Mouse (Mus musculus): ENCODE measurements at regions not wholly inside any gene's neighbourhood (a gene's known extent, or its start where the extent isn't known, plus 50 kb on each side); places are given as distances from the start of the nearest gene placed in this dataset.

GRCm38 (mm10) chr4:95180446-95180845, 128.4 kb upstream of the Jun start:
- no peak for ATAC-seq (ENCODE audit: insufficient number of reproducible peaks, low FRiP score, low TSS enrichment)

DNA sequence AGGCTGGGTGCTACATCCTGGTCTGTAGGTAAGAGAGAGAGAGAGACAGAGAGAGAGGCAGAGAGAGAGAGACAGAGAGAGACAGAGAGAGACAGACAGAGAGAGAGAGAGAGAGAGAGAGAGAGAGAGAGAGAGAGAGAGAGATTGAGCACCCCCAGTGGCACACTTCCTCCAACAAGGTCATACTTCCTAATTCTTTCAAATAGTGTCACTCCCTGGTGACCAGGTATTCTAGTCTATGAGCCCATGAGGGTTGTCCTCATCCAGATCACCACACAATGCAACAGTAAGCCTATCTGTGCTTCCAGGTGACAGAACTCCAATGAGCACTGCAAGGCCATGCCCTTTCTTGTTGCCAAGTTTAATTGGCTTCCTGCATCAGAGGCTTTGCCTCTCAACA, 129.0 kb upstream of the Jun start:
- ATAC-seq (ENCODE audit: insufficient number of reproducible peaks, low FRiP score, low TSS enrichment) = no peak

DNA sequence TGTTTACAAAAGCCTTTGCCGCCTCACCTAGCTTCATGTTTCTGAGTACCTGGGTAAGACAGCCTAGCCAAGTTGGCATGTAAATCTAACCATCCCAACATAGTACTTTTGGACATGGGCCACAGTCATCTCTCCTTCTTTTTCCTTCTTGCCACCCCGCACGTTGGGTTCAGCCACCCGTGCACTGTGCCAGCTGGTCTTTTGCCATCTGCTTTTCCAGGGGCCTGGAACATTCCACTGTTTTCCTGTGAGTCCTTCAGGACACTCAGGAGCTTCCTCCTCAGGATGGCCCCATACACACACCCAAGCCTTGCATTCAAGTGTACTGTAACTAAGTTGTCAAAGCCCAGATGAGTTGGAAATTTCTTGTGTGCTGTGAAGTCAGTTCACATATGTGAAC, 132.2 kb upstream of the Jun start:
- ATAC-seq (ENCODE audit: insufficient number of reproducible peaks, low FRiP score, low TSS enrichment) = no peak

DNA sequence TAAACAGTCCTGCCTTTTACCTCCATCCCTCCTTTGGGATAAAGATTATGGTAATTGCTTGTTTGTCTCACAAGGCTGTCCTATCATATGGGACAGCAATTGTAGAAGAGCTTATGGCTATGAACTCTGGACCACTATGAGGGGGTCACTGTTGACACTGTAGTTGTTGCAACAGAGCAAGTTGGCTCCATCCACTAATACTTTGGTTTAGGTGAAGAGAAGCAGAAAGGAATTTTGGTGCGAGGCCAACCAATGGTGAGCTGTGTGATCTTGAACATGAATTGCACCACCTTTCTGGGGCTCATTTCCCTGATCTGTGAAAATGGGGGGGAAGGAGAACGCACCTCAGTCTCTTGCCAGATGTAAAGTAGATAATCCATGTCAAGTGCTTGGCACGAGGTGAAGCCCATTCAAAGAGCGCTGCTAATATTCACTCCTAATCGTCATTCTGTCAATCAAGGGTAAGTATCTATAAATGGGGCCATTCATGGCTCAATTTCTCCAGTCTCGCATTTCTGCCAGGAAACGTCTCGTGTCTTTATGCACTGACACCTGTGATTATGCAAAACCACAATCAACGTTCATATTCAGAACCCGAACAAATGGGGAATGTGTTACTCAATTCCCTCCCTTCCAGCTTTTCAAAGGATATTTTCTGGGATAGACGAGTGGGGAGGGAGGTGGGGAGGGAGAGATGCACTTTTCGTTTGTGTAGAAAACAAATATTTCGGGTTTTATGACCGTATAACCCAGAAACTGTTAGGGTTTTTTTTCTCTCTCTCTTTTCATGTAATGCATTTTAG, 133.3 kb upstream of the Jun start:
- no peak for ATAC-seq (ENCODE audit: insufficient number of reproducible peaks, low FRiP score, low TSS enrichment)

DNA sequence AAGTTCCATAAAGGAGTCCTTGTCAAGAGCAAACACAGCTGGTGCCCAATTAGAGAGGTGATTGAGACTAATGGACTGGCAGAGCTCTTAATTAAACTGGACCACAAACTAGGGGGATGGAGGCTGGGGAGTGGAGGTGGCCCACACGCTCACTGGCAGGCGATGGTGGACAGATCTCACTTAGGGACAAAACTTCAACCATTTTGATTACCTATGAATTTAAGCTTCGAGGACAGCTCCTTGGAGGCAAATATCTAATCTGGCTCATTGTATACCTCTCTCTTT, 133.8 kb upstream of the Jun start:
- no peak for ATAC-seq (ENCODE audit: insufficient number of reproducible peaks, low FRiP score, low TSS enrichment)

GRCm38 (mm10) chr4:95188107-95188506, 136.1 kb upstream of the Jun start:
- ATAC-seq (ENCODE audit: insufficient number of reproducible peaks, low FRiP score, low TSS enrichment) = no peak

DNA sequence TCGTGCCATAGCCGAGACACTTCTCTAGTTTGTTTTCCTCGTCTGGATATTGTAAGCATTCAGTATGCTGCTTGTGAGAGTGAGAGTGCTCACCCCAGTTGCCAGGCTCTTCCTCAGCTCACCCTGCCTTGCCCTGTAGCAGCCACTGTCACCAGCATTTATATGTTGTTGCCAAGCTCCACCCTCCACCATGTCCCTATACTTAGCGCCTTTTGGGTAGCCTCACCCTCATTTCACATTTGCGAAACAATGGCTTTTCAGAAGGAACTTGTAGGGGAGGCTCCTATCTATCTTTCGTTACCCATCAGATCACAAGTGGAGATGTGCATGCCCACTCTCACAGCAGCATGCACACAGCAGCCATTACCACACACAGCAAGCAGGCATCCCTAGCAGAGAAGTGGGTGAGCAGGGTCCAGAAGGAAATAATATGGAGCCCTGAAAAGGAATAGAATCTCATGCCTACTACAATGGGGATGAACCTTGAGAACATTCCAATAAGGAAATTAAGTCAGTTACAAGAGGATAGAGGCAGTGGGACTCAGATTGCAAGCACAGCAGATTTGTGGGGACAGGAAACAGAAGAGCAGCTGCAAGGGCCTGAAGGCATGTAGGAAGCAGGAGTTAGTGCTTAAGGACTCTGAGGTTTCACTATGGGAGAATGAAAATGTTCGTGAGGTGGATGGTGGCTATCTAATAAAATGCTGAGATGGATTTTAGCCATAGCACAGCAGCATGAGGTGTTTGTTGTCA, 139.8 kb upstream of the Jun start:
- no peak for ATAC-seq (ENCODE audit: insufficient number of reproducible peaks, low FRiP score, low TSS enrichment)

DNA sequence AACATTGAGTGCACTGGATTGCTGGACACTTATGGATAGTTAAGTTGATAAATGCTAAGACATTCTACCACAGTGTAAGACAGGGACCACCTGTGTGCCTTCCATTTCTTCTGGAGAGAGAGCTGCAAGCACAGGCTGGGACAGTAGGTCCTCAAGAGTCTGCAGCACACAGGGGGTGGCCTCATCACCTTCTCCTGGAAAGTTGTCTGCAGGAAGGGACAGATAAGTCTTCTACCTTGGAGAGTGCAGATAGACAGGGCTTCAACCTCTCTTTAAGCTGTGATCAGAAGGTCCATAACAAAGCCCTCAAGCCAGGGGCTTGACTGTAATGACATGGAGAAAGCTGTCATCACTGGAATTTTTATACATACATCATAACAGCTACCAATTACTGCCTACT, 140.5 kb upstream of the Jun start:
- no peak for ATAC-seq (ENCODE audit: insufficient number of reproducible peaks, low FRiP score, low TSS enrichment)

GRCm38 (mm10) chr4:95193028-95193427, 141.0 kb upstream of the Jun start:
- ATAC-seq (ENCODE audit: insufficient number of reproducible peaks, low FRiP score, low TSS enrichment) = no peak

DNA sequence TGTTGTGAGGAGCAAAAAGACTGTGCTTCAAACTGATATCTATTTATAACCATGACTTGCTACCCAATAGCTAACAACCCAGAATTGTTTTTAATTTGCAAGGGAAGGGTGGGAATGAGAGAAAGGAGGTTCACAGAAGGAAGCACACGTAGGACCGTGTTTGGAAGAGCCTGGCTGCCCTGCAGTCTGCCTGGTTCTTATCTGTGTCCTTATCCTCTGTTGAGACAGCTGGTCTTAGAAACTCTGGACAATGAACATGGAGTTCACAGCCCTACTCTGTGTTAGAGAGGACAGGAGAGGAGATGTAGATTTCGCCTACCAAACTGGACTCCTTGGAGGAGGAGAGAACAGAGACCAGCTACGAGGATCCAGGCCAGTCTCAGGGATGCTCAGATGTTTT, 141.5 kb upstream of the Jun start:
- no peak for ATAC-seq (ENCODE audit: insufficient number of reproducible peaks, low FRiP score, low TSS enrichment)

DNA sequence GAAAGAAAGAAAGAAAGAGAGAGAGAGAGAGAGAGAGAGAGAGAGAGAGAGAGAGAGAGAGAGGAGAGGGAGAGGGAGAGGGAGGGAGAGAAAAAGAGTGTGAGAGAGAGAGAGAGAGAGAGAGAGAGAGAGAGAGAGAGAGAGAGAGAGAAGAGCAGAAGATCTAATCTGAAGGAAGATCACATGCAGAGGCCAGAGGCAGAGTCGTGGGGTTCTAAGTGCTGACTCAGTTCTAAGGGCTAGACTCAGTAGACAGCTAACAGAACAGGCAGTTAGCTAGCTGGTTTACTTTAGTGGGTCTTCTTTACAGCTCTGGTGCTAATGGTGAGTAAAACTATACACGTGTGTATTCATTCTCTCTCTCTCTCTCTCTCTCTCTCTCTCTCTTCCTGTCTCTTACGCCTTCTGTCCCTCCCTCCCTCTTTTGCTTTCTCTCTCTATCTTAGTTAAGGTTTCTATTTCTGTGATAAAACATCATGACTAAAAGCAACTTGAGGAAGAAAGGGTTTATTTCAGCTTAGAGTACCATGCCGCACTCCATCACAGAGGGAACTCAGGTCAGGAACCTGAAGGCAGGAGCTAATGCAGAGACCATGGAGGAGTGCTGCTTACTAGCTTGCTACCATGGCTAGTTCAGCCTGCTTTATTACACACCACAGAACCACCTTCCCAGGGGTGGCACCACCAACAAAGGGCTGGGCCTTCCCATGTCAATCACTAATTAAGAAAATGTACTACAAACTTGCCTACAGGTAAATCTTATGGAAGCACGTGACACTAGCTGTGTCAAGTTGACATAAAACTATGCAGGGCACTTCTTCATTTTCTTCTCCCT, 142.8 kb upstream of the Jun start:
- ATAC-seq (ENCODE audit: insufficient number of reproducible peaks, low FRiP score, low TSS enrichment) = no peak

- ATAC-seq (ENCODE audit: insufficient number of reproducible peaks, low FRiP score, low TSS enrichment) = no peak
Observed at GRCm38 (mm10) chr4:95196106-95196505, 144.1 kb upstream of the Jun start.

- no peak for ATAC-seq (ENCODE audit: insufficient number of reproducible peaks, low FRiP score, low TSS enrichment)
Observed at GRCm38 (mm10) chr4:95197077-95197711, 145.2 kb upstream of the Jun start.

DNA sequence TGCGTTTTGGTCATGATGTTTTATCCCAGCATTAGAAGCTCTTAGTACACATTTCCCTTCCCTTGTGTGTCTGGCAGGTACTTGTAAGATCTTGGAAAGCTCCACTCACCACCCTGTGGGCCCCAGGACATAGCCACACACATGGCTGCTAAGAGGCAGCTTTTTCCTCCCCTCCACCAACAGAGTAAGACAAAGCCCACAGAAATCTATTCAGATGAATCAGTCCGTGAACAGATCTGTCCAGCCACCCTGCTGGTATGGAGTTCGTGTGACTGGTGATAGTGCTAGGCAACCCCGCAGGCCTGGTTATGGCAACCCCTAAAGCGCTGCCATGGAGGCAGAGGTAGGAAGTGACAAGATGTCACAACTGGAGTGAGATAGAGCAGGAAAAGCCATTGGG, 147.4 kb upstream of the Jun start:
- no peak for ATAC-seq (ENCODE audit: insufficient number of reproducible peaks, low FRiP score, low TSS enrichment)

DNA sequence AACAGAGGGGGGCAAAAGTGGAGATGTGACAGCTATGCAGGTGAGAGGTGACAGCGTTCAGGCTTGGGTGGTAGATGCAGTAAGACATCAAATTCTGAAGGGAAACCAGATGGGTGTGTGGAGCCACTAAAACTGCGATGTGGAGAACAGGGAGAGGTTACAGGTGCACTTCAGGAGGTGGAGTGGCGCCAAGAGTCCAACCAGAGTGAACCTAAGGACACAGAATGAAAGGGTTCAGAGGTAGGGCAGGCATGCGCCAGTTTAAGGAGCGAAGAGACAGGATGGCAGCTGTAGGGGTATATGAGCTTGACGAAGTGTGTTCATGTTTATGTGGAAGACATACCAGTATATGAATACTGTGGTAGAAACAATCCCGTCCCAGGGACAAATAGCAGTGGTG, 148.1 kb upstream of the Jun start:
- ATAC-seq (ENCODE audit: insufficient number of reproducible peaks, low FRiP score, low TSS enrichment) = no peak

- no peak for ATAC-seq (ENCODE audit: insufficient number of reproducible peaks, low FRiP score, low TSS enrichment)
Observed at GRCm38 (mm10) chr4:95202478-95202877, 150.5 kb upstream of the Jun start.

DNA sequence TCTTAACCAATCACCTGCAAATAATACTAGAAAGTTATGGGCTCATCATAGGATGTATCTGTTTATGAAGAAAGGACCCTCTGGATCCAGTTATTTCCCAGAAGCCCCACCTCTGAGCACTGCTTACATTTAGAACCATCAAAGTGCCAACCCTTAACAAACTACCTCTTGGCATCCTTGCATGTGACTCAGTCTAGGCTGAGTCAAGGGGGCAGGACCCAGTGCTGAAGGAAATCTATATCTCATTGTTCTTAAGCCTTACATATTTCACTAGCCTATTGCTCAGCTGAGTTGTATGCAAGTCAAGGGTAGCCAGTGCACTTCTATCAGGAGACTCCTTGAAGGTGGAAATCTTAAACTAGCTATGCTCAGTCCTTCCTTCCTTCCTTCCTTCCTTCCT, 151.6 kb upstream of the Jun start:
- no peak for ATAC-seq (ENCODE audit: insufficient number of reproducible peaks, low FRiP score, low TSS enrichment)

GRCm38 (mm10) chr4:95205372-95205771, 153.3 kb upstream of the Jun start:
- no peak for ATAC-seq (ENCODE audit: insufficient number of reproducible peaks, low FRiP score, low TSS enrichment)

GRCm38 (mm10) chr4:95207783-95208182, 155.8 kb upstream of the Jun start:
- ATAC-seq (ENCODE audit: insufficient number of reproducible peaks, low FRiP score, low TSS enrichment) = no peak

GRCm38 (mm10) chr4:95208827-95209226, 156.8 kb upstream of the Jun start:
- ATAC-seq (ENCODE audit: insufficient number of reproducible peaks, low FRiP score, low TSS enrichment) = no peak
